Mouse (Mus musculus) liver, embryonic 14.5 days (tissue): ENCODE data around the gene Cachd1. TPM values are rescaled to one million over a fixed set of nuclear protein-coding genes. Genes with fewer than 3 reads are reported as not detected.

ENCODE experiments used
- ATAC-seq: fragments of 200-750 bp; cut with Nextera tagmentation; 2 replicates; pipeline ENCODE4 v1.8.0; 2017; ENCODE audit warnings: moderate number of reproducible peaks, mild to moderate bottlenecking, moderate library complexity; ENCODE audit not compliant: insufficient read depth
- DNase-seq, 3 experiments: peaks; one replicate each; pipeline ENCODE4 v3.0.0-alpha.2; 2012 to 2013; ENCODE audit warnings: low read depth in 3 of 3, low spot score in 3 of 3
- H3K27ac ChIP-seq: fragments of 300-500 bp; sonication (generic); 2 replicates; pipeline ENCODE4 v1.5.1; 2014; ENCODE audit warnings: moderate library complexity, mild to moderate bottlenecking, control low read depth, inconsistent platforms
- H3K27me3 ChIP-seq: fragments of 300-500 bp; sonication (generic); 2 replicates; pipeline ENCODE4 v1.6.1; 2014; ENCODE audit warnings: mild to moderate bottlenecking, low read length, moderate library complexity; ENCODE audit not compliant: control insufficient read depth, insufficient read depth
- H3K36me3 ChIP-seq: fragments of 300-500 bp; sonication (generic); replicated peaks from 2 replicates; pipeline ENCODE4 v1.6.1; 2014; ENCODE audit warnings: low read depth; ENCODE audit not compliant: control insufficient read depth, insufficient read depth
- H3K4me1 ChIP-seq, 2 experiments: fragments of 200-500 bp in 1 of 2; fragments of 300-500 bp in 1 of 2; sonication (generic) in 1 of 2; replicated peaks; 2 replicates each; pipeline ENCODE4 v1.6.1; 2012 to 2014; ENCODE audit warnings: antibody characterized with exemption in 1 of 2, inconsistent platforms in 1 of 2, low read length in 1 of 2; ENCODE audit not compliant: control insufficient read depth in 2 of 2, insufficient read depth in 2 of 2
- H3K4me2 ChIP-seq: fragments of 300-500 bp; sonication (generic); 2 replicates; pipeline ENCODE4 v1.6.1; 2014; ENCODE audit warnings: low read depth, mild to moderate bottlenecking, control low read depth, moderate library complexity
- H3K4me3 ChIP-seq, 2 experiments: fragments of 200-500 bp in 1 of 2; fragments of 300-500 bp in 1 of 2; sonication (generic) in 1 of 2; 2 replicates each; pipeline ENCODE4 v1.5.1; 2012 to 2014; ENCODE audit warnings: low read depth in 2 of 2, low read length in 2 of 2, mild to moderate bottlenecking in 2 of 2, control low read depth in 1 of 2, inconsistent platforms in 1 of 2, moderate library complexity in 1 of 2; ENCODE audit not compliant: insufficient read depth in 1 of 2
- H3K9ac ChIP-seq: fragments of 300-500 bp; sonication (generic); replicated peaks from 2 replicates; pipeline ENCODE4 v1.6.1; 2014; ENCODE audit warnings: mild to moderate bottlenecking, control low read depth, moderate library complexity
- H3K9me3 ChIP-seq: fragments of 300-500 bp; sonication (generic); 2 replicates; pipeline ENCODE4 v1.6.1; 2016; ENCODE audit warnings: low read length, mixed read lengths; ENCODE audit not compliant: control insufficient read depth
- CTCF ChIP-seq: IDR thresholded peaks from 2 replicates; pipeline ENCODE4 v1.5.1; 2016; ENCODE audit warnings: antibody characterized with exemption, low read depth, control low read depth
- EP300 ChIP-seq: IDR thresholded peaks from 2 replicates; pipeline ENCODE4 v1.6.1; 2016; ENCODE audit warnings: antibody characterized with exemption, low read depth
- whole genome bisulfite sequencing: fragments of 180-500 bp; shearing (Covaris S2); extraction: QIAGEN DNeasy Blood & Tissue Kit; methylation state at CpG from one replicate; pipeline ENCODE4 v1.1.7; 2014; ENCODE audit not compliant: insufficient replicate concordance; 5-methylcytosine and 5-hydroxymethylcytosine counted together
- polyA plus RNA-seq, 2 experiments: library from polyadenylated mRNA; depleted of rRNA in 1 of 2; stranded (reverse) in 1 of 2; unstranded in 1 of 2; fragments of >200 nt; fragmentation: Nextera tagmentation in 1 of 2; extraction: Ambion mirVana in 1 of 2; gene quantifications; 2 replicates each; pipeline versions ENCODE4 v1.2.1 to v1.2.3; 2012 to 2014

Gene Cachd1
- polyA plus RNA-seq, 2 experiments, result 4.5 to 10.2 TPM

DNA sequence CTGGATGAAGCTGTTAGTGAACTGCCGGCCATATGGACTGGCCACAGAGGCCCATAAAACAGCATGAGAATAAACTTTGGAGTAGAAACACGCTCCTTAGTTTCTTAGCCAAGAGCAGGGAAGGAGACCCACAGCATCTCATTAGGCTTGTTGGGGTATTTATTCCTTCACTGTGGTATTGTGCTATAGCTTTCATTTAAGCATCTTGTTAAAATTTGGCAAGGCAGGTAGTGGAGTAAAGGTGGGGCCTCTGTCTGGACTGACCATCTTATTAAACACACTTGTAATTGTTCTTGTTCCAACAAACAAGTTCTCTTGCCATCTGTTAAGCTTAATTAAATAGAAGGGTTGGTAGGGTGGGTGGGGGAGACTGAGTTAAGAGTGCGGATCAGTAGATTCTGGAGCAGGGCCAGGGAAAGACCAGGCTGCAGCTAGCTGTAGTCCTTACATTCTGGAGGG, 81.0 kb downstream of the Cachd1 start:
- Histone ChIP-seq H3K27me3 (no peaks in the 10 kb centered on the region), H3K27ac (no peak overlapping the region), H3K4me1 (no peaks in the 10 kb centered on the region), H3K9ac (no peak overlapping the region), H3K4me2 (no peak overlapping the region), H3K9me3 (no peaks in the 10 kb centered on the region), H3K4me3 (no peak overlapping the region), H3K36me3 (no peaks in the 10 kb centered on the region)
- 63% methylated on average over 3 of the region's 3 CpGs for WGBS
- DNase-seq (no peak), ATAC-seq (no peak)
- TF ChIP-seq EP300, result no peak
- TF ChIP-seq CTCF, result no peak

DNA sequence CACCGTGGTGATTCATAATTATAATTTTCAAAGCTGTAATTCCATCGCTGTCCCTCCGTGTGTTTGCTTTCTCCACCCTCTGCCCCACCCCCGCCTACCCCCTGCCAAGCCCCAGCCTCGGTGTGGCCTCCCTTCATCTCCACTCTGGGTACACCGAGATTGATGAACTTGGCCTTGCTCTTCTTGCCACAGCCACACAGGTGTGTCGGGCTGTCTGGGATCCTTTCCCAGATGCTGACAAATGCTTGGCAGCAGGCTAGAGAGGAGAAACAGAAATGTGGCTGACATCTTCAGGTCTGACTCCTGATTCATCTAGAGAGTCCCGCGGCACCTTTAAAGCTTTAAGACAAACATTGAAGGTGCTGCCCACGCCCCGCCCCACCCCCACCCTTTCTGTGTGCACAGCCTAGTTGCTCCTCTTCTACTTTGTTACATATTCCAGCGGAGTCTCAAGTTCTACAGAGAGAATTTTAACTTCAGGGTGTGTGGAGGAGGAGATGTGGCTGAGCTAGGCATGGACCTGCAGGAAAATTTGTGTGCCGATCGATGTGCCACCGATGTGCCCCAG, 87.5 kb downstream of the Cachd1 start:
- H3K9ac ChIP-seq, result no peak overlapping the region
- no peak overlapping the region for H3K4me3 ChIP-seq
- WGBS, result 59% methylated on average over 15 of the region's 15 CpGs
- no peaks in the 10 kb centered on the region for H3K4me1 ChIP-seq
- DNase-seq, result no peak
- H3K27me3 ChIP-seq, result no peaks in the 10 kb centered on the region
- H3K4me2 ChIP-seq, result no peak overlapping the region
- no peak for TF ChIP-seq EP300
- H3K27ac ChIP-seq, result no peak overlapping the region
- no peaks in the 10 kb centered on the region for H3K36me3 ChIP-seq
- ATAC-seq, result no peak
- H3K9me3 ChIP-seq, result no peaks in the 10 kb centered on the region

DNA sequence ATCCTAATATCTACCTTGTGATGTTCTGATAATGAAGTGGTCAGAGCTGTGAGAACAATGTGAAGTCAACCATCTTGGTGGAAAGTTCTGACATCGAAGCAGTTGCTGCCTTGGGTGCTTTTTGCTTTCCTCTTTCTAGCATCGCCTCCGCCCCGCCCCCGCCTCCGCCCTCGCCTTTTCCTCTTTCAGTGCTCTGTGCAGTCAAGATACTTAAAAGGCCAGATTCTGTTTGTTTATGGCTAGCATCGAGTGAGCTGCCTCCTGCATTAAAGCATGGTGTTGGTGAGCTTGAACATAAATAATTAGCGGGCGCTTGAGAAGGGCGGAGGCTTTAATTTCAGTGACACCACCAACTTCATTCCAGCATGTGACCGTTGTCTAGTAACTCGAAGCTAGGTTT, 88.9 kb downstream of the Cachd1 start:
- Histone ChIP-seq H3K9me3 (no peaks in the 10 kb centered on the region), H3K27ac (no peak overlapping the region), H3K36me3 (no peaks in the 10 kb centered on the region), H3K4me3 (no peak overlapping the region), H3K9ac (no peak overlapping the region), H3K4me2 (no peak overlapping the region), H3K27me3 (no peaks in the 10 kb centered on the region), H3K4me1 (no peaks in the 10 kb centered on the region)
- DNase-seq, result no peak
- 42% methylated on average over 13 of the region's 13 CpGs for WGBS
- ATAC-seq, result no peak
- TF ChIP-seq EP300 (no peak), CTCF (no peak)

DNA sequence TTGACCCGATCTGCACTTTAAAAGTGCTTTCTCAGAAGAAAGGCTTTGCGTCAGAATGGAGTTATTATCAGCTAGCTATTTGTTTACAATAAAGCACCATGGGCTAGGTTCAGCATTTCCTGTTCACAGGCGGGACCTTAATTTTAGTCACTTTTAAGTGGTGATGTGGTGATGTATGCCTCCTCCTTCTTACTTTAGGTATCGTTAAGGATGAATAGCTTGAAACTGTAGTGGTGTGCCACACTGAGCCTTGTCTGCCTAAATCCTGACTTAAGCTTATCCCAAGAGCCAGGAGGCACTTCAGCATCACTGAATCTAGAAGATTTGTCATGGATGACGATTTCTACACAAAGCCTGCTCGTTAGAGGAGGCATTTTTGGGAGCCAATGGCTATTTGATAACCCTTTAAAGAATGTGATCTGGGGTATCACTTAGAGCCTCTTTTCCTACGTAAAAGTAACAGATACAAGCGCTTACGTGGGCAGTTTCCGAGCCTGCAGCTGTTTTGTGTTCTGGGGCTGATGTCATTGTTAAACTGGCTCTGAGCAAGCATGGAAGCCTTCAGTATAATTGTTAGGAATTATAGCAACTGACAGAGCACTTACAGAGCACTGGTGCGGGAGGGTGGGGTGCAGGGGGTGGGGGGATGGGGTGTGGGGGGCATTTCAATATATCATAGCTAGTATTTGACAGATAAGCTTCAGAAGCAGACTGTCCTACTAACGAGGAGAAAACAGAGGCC, 89.7 kb downstream of the Cachd1 start:
- no peaks in the 10 kb centered on the region for H3K36me3 ChIP-seq
- no peaks in the 10 kb centered on the region for H3K4me1 ChIP-seq
- H3K27me3 ChIP-seq, result no peaks in the 10 kb centered on the region
- no peak overlapping the region for H3K4me2 ChIP-seq
- no peaks in the 10 kb centered on the region for H3K9me3 ChIP-seq
- ATAC-seq (no peak), DNase-seq (no peak)
- 59% methylated on average over 12 of the region's 12 CpGs for WGBS
- TF ChIP-seq CTCF (no peak), EP300 (no peak)
- no peak overlapping the region for H3K9ac ChIP-seq
- H3K27ac ChIP-seq, result no peak overlapping the region
- H3K4me3 ChIP-seq, result no peak overlapping the region

DNA sequence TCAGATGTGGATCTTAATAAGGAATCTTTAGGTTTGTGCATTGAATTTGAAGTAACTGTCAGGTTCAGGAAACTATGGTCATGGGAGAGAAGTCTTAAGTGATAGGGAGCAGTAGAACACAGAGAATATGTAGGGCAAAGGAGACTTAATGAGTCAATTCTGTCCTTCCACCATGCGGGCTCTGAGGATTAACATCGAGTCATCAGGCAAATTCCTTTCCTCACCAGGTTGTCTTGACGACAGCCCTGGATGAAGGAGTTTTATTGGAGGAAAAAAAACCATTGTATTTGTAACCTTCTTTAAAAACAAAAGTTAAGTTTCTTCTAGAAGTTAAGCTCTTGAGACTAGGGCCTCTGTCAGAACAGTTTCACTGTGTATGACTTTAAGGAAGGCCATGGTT, 100.9 kb downstream of the Cachd1 start:
- Histone ChIP-seq H3K4me2 (no peak overlapping the region), H3K27me3 (no peaks in the 10 kb centered on the region), H3K9me3 (no peaks in the 10 kb centered on the region), H3K9ac (no peak overlapping the region), H3K36me3 (no peaks in the 10 kb centered on the region), H3K4me1 (no peaks in the 10 kb centered on the region), H3K4me3 (no peak overlapping the region), H3K27ac (no peak overlapping the region)
- 59% methylated on average over 3 of the region's 3 CpGs for WGBS
- ATAC-seq, result no peak
- TF ChIP-seq EP300 (no peak), CTCF (no peak)
- no peak for DNase-seq
